Mouse (Mus musculus) embryonic facial prominence, embryonic 14.5 days (tissue): Measurements from ENCODE around the gene Cdh4. TPM values are rescaled to one million over a fixed set of nuclear protein-coding genes. Genes with fewer than 3 reads are reported as not detected.
A peak's percentile ranks its signal among the peaks of the same experiment; 100 is the strongest.

ENCODE experiments used
- ATAC-seq: fragments of 200-750 bp; cut with Nextera tagmentation; 2 replicates; pipeline ENCODE4 v1.8.0; 2017; ENCODE audit warnings: low read depth, moderate number of reproducible peaks, moderate TSS enrichment
- DNase-seq: peaks from one replicate; pipeline ENCODE4 v3.0.0-alpha.2; 2015; ENCODE audit warnings: low spot score
- H3K27ac ChIP-seq: fragments of 300-500 bp; sonication (generic); replicated peaks from 2 replicates; pipeline ENCODE4 v1.5.1; 2014; ENCODE audit warnings: low read depth, mild to moderate bottlenecking, low read length, moderate library complexity
- H3K27me3 ChIP-seq: fragments of 300-500 bp; sonication (generic); replicated peaks from 2 replicates; pipeline ENCODE4 v1.6.1; 2014; ENCODE audit warnings: low read length; ENCODE audit not compliant: control insufficient read depth, insufficient read depth
- H3K36me3 ChIP-seq: fragments of 300-500 bp; sonication (generic); 2 replicates; pipeline ENCODE4 v1.6.1; 2014; ENCODE audit warnings: low read length, mixed read lengths; ENCODE audit not compliant: control insufficient read depth, insufficient read depth
- H3K4me1 ChIP-seq: fragments of 300-500 bp; sonication (generic); 2 replicates; pipeline ENCODE4 v1.6.1; 2014; ENCODE audit warnings: antibody characterized with exemption, low read length; ENCODE audit not compliant: control insufficient read depth, insufficient read depth
- H3K4me2 ChIP-seq: fragments of 300-500 bp; sonication (generic); 2 replicates; pipeline ENCODE4 v1.6.1; 2014; ENCODE audit warnings: low read depth, mild to moderate bottlenecking, low read length, moderate library complexity, mixed read lengths
- H3K4me3 ChIP-seq: fragments of 300-500 bp; sonication (generic); 2 replicates; pipeline ENCODE4 v1.5.1; 2014; ENCODE audit warnings: low read depth, mild to moderate bottlenecking, low read length
- H3K9ac ChIP-seq: fragments of 300-500 bp; sonication (generic); 2 replicates; pipeline ENCODE4 v1.6.1; 2014; ENCODE audit warnings: low read depth, mild to moderate bottlenecking, low read length, moderate library complexity, mixed read lengths
- H3K9me3 ChIP-seq: fragments of 300-500 bp; sonication (generic); 2 replicates; pipeline ENCODE4 v1.6.1; 2016; ENCODE audit warnings: low read length; ENCODE audit not compliant: control insufficient read depth
- WGBS: fragments of 180-500 bp; shearing (Covaris S2); extraction: QIAGEN DNeasy Blood & Tissue Kit; methylation state at CpG from one replicate; pipeline ENCODE4 v1.1.7; 2014; 5-methylcytosine and 5-hydroxymethylcytosine counted together
- polyA plus RNA-seq: library from polyadenylated mRNA; unstranded; fragments of >200 nt; fragmentation: Nextera tagmentation; extraction: Ambion mirVana; gene quantifications from 2 replicates; pipeline ENCODE4 v1.2.1, GENCODE M21; 2014

The Cdh4 gene
- polyA plus RNA-seq, 1 experiment from 2014 or later = 9.2 TPM

- 48% methylated on average over 11 of the region's 11 CpGs for WGBS
- no peak for DNase-seq
Observed at GRCm38 (mm10) chr2:179852862-179853261, 410.6 kb downstream of the Cdh4 start.

GRCm38 (mm10) chr2:179853892-179854291, 411.7 kb downstream of the Cdh4 start:
- Histone ChIP-seq H3K9me3 (no peaks in the 10 kb centered on the region), H3K36me3 (no peaks in the 10 kb centered on the region), H3K27me3 (0 out of 2 replicates have a peak, but pooled peaks cover 7% of the 10 kb centered on the region), H3K4me1 (peaks cover 19% of the 10 kb centered on the region), H3K9ac (no peak overlapping the region), H3K4me3 (no peak overlapping the region), H3K27ac (no peak overlapping the region), H3K4me2 (no peak overlapping the region)
- ATAC-seq (no peak), DNase-seq (no peak)
- WGBS = 45% methylated on average over 10 of the region's 10 CpGs

More at GRCm38 (mm10) chr2:179852862-179853261, 410.6 kb downstream of the Cdh4 start:
- Histone ChIP-seq H3K27ac (no peak overlapping the region), H3K9me3 (no peaks in the 10 kb centered on the region), H3K36me3 (no peaks in the 10 kb centered on the region), H3K9ac (no peak overlapping the region), H3K4me1 (peaks cover 19% of the 10 kb centered on the region), H3K27me3 (0 out of 2 replicates have a peak, but pooled peaks cover 7% of the 10 kb centered on the region), H3K4me3 (no peak overlapping the region), H3K4me2 (no peak overlapping the region)
- ATAC-seq = peak; percentile 39; the same call in 1 of the 2 replicates

GRCm38 (mm10) chr2:179857086-179857485, 414.9 kb downstream of the Cdh4 start:
- Histone ChIP-seq H3K27me3 (0 out of 2 replicates have a peak, but pooled peaks cover 7% of the 10 kb centered on the region), H3K9me3 (no peaks in the 10 kb centered on the region), H3K4me3 (no peak overlapping the region), H3K36me3 (no peaks in the 10 kb centered on the region), H3K9ac (no peak overlapping the region), H3K4me2 (no peak overlapping the region), H3K4me1 (peaks cover 14% of the 10 kb centered on the region; the same call in 1 of the 2 replicates), H3K27ac (no peak overlapping the region)
- WGBS = 46% methylated on average over 4 of the region's 4 CpGs
- DNase-seq = no peak
- no peak for ATAC-seq

- H3K27ac ChIP-seq = no peak overlapping the region
- DNase-seq (no peak), ATAC-seq (no peak)
- H3K9me3 ChIP-seq = no peaks in the 10 kb centered on the region
- no peaks in the 10 kb centered on the region for H3K27me3 ChIP-seq
- WGBS = 48% methylated on average over 3 of the region's 3 CpGs
- no peak overlapping the region for H3K4me3 ChIP-seq
- no peak overlapping the region for H3K4me2 ChIP-seq
- no peaks in the 10 kb centered on the region for H3K36me3 ChIP-seq
- H3K9ac ChIP-seq = no peak overlapping the region
- no peaks in the 10 kb centered on the region for H3K4me1 ChIP-seq
Observed at GRCm38 (mm10) chr2:179862676-179863075, 420.4 kb downstream of the Cdh4 start.

GRCm38 (mm10) chr2:179863266-179863665, 421.0 kb downstream of the Cdh4 start:
- no peak for ATAC-seq
- Histone ChIP-seq H3K4me2 (no peak overlapping the region), H3K27ac (no peak overlapping the region), H3K4me3 (no peak overlapping the region), H3K27me3 (peaks cover 3% of the 10 kb centered on the region; the same call in 1 of the 2 replicates), H3K36me3 (no peaks in the 10 kb centered on the region), H3K4me1 (no peaks in the 10 kb centered on the region), H3K9me3 (no peaks in the 10 kb centered on the region), H3K9ac (no peak overlapping the region)
- DNase-seq = no peak
- WGBS = 76% methylated on average over 3 of the region's 3 CpGs

- ATAC-seq (no peak), DNase-seq (no peak)
- Histone ChIP-seq H3K4me3 (no peak overlapping the region), H3K36me3 (no peaks in the 10 kb centered on the region), H3K9me3 (no peaks in the 10 kb centered on the region), H3K27me3 (peaks cover 5% of the 10 kb centered on the region; the same call in 1 of the 2 replicates), H3K4me2 (no peak overlapping the region), H3K9ac (no peak overlapping the region), H3K27ac (no peak overlapping the region), H3K4me1 (no peaks in the 10 kb centered on the region)
- WGBS = 80% methylated on average over 5 of the region's 5 CpGs
Observed at GRCm38 (mm10) chr2:179865097-179865496, 422.9 kb downstream of the Cdh4 start.

- H3K27me3 ChIP-seq = peaks cover 10% of the 10 kb centered on the region; the same call in 1 of the 2 replicates
- H3K9me3 ChIP-seq = no peaks in the 10 kb centered on the region
- H3K4me2 ChIP-seq = no peak overlapping the region
- no peaks in the 10 kb centered on the region for H3K4me1 ChIP-seq
- H3K27ac ChIP-seq = no peak overlapping the region
- H3K36me3 ChIP-seq = no peaks in the 10 kb centered on the region
- no peak overlapping the region for H3K4me3 ChIP-seq
- 66% methylated on average over 3 of the region's 3 CpGs for WGBS
- no peak overlapping the region for H3K9ac ChIP-seq
- ATAC-seq = no peak
- DNase-seq = no peak
Observed at GRCm38 (mm10) chr2:179867669-179868068, 425.4 kb downstream of the Cdh4 start.

GRCm38 (mm10) chr2:179869871-179870270, 427.6 kb downstream of the Cdh4 start:
- H3K27ac ChIP-seq = no peak overlapping the region
- H3K4me3 ChIP-seq = no peak overlapping the region
- ATAC-seq = no peak
- H3K4me2 ChIP-seq = no peak overlapping the region
- H3K36me3 ChIP-seq = no peaks in the 10 kb centered on the region
- H3K9ac ChIP-seq = no peak overlapping the region
- peak; percentile 44 for DNase-seq
- H3K4me1 ChIP-seq = no peaks in the 10 kb centered on the region
- H3K27me3 ChIP-seq = peaks cover 10% of the 10 kb centered on the region; the same call in 1 of the 2 replicates
- H3K9me3 ChIP-seq = no peaks in the 10 kb centered on the region
- WGBS = 16% methylated on average over 2 of the region's 2 CpGs

- H3K36me3 ChIP-seq = no peaks in the 10 kb centered on the region
- DNase-seq (peak; percentile 62), ATAC-seq (no peak)
- H3K4me3 ChIP-seq = no peak overlapping the region
- H3K4me1 ChIP-seq = no peaks in the 10 kb centered on the region
- WGBS = 56% methylated on average over 5 of the region's 5 CpGs
- H3K27me3 ChIP-seq = peaks cover 10% of the 10 kb centered on the region; the same call in 1 of the 2 replicates
- H3K27ac ChIP-seq = no peak overlapping the region
- H3K9me3 ChIP-seq = no peaks in the 10 kb centered on the region
- no peak overlapping the region for H3K9ac ChIP-seq
- no peak overlapping the region for H3K4me2 ChIP-seq
Observed at GRCm38 (mm10) chr2:179872724-179873123, 430.5 kb downstream of the Cdh4 start.
